Mouse (Mus musculus): ENCODE results near the gene Rxrb.
"Not testable (repeated sequence)": the region's sequence is repeated elsewhere in the genome, so short reads cannot be mapped to it uniquely, and the experiment has no call there.

GRCm38 (mm10) chr17:33997025-33997424, 34.6 kb upstream of the Rxrb start:
- TF ChIP-seq CTCF, EP300 (IDR thresholded peaks at IDR 0.05; ENCODE audit: low read depth): not testable (repeated sequence)

Measured in liver, embryonic 14.5 days (tissue).